Mouse (Mus musculus): Measurements from ENCODE around the gene Mybl2.
"Not testable (repeated sequence)": the region's sequence is repeated elsewhere in the genome, so short reads cannot be mapped to it uniquely, and the experiment has no call there.

Mybl2 gene

DNA sequence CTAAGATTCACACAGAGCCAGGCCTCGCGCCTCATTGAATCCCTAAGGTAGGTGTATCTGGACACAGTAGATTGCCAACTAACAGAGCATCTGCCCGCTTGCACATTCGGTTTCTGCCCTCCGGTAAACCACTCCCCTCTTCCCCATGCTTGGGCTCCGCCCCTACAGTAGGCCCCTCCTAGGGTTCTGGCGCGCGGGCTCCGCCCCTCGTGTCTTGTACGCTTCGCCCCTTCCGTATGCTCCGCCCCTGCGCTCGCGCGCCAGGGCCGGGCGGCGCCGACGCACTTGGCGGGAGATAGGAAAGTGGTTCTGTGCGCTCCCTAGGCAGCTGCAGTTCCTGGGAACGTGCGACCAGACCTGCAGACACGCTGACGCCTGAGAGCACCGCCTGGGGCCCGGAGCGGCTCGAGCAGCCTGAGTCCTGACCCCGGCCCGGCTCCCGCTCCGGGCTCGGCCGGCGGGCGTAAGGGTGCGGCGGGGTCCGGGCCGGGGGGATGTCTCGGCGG is at the start of gene Mybl2:
Gene Mybl2 (plus strand): TSS at position 353 of the 506 bp plus-strand sequence.
- DNase-seq, result peak; percentile 94 to 96

DNA sequence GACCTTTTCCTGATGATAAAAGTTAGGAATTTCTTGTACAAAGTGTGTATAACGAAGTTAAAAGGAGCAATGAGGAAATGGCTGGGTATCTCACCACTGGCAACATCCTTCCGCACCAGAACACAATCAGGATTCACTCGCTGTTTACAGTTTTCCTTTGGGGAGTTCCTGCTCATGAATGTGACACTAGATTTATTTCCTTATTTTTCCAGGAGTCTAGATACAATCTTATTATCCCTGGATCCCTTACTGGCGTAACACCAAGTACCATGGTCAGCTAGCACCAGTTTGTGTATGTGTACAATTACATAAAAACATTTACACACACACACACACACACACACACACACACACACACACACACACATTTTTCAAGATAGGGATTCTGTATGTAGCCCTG is 47.2 kb upstream of the Mybl2 start:
- no peak for DNase-seq

DNA sequence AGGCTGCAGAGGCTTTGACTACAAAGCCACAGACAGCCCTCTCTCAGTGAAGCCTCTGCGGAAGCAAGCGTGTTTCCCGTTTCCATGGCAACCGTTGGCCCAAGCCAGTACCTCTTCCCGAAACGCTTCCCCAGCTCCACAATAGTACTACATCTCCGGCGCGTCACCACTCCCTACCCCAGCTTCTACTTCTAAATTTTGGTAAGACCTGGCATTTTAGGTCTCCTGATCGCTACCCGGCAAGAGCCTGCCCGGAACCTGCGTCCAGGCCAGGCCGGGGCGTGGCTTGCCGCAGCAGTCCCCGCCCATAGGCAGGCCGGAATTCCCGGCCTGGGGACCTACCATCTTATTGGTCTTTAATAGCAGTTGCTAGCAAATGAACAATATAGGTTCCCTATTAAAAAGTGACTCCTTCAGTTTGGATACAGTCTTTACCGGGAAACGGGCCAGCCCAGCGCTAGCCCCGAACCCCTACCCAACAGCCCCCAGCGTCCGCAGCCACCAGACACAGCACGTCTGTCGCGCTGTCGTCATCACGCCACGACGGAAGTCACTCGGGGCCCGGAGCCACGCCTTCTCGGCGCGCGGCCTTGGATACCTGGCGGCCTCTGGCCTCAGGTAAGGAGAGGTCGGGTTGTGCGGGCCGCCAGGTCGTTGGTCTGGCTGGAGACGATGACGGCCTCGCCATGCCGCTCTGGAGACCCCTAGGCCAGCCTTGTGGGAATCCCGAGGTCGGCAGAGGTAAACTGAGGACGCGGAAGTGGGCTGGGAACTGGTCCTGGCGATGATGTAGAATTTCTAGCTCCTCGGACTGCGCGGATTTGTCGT is 37.4 kb upstream of the Mybl2 start, which contains the start of gene Ift52:
Gene Ift52 (plus strand): TSS at position 439 of the 828 bp plus-strand sequence.
- peak; percentile 96 for DNase-seq

DNA sequence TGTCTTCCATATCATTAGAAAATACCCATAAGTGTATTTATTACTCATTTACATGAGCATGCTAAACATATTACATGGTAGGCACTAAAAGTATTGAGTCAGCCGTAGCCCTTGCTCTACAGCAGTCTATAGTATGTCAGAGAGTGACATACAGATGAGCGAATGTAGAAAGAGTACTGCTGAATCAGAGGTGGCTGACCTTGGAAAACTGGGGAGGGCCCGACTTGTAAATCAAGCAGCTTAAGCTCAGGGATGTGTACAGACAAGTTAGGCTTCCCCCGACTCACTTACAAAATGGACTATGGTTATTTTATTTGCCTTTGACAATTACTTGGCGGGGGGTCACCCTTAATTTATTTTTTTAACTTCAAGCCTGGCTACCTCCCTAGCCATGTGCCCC is 23.2 kb upstream of the Mybl2 start:
- DNase-seq, result no peak

DNA sequence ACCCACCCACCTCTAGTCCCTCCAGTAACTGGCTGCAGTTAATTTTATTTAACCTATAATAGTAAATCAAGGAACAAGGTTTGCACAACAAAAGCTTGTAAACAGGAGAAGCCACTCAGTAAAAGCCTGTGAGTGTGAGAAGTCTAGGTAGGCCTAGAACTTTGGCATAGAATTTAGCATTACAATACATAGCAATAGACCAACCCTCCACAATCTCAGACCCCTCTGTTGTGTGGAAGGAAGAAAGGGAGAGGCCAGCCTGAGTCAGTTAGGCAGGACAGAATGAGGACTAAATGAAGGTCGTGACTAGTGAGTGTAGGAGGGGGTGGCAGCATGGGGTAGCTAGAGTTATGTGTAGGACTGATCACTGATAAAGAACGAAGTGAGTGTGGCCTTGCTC is 22.7 kb upstream of the Mybl2 start:
- no peak for DNase-seq

DNA sequence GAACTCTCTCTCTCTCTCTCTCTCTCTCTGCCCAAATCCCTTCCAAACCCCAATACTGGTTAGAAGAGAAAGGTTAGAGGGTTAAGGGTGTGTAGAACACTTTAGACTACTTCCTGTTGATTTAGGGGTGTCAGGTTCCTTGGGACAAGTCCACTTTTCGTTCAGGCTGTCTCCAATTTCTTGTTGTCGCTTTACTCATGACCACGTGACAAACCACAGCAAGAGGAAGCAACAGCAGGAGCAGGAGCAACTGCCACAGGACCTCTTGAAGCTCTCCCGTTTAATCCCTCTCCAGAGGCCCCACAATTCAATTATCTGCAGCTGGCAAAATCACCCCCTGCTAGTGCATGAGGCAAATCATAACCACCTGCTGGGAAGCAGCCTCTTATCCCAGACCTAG is 21.9 kb upstream of the Mybl2 start:
- DNase-seq, result no peak

DNA sequence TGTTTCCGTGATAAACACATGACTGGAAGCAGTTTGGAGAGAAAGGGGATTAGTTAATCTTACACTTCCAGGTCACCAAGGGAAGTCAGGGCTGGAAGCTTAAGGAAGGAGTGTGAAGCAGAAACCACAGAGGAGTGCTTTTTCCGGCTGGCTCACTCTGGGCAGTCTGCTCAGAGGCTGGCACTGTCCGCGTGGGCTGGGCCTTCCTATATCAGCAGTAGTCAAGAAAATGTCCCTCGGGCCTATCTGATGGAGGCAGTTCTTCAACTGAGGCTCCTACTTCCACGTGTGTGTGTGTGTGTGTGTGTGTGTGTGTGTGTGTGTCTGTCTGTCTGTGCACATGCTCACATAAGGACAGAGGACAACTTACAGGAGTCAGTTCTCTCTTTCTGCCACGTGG is 14.5 kb upstream of the Mybl2 start:
- DNase-seq, result no peak

DNA sequence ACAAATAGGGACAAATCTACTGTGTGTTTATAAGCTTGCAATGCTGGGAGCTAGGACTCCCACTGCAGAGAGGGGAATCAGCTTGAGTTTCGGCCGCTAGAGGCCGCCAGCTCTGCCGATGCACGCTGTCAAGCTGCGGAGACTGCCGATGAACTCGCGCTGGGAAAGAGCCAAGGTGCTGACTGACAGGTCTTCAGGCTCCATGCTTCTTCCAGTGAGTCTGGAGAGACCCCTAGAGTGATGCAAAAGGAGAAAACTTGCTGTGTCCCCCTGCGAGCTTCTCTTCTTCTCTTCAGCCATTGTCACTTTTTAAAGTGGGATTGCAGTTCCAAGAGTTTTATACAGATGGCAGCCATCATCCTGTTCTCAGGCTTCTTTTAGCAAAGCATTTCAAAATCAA is 6.4 kb upstream of the Mybl2 start:
- peak; percentile 86 to 88 for DNase-seq

DNA sequence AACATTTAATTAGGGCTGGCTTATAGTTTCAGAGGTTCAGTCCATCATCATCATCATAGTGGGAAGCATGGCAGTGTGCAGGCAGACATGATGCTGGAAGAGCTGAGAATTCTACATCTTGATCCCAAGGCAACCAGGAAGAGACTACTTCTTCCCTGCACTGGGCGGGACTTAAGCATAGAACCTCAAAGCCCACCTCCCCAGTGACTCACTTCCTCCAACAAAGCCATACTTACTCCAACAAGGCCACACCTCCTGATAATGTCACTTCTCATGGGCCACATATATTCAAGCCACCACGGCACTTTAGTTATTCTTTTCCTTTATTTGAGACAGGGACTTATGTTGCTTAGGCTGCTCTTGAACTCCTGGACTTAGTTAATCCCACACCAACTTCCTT is 5.4 kb upstream of the Mybl2 start:
- no peak for DNase-seq

DNA sequence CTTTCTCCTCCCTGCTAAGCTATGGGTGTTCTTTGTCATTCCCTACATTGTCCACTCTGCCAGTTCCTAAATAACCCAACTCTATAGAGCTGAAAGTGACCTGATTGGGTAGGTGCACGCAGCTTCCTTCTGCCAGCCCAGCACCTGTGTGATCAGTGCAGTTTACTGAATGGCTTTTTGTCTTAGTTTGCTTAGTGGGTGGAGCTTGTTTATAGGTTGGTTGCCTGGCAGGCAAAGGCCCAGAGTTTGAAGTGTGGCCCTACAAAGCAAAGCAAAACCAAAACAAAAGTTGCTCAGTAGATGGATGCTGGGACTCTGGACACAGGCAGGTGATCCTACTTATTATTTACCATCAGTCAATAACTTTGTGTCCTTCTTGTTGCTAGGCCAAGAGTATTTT is 2.8 kb upstream of the Mybl2 start:
- no peak for DNase-seq

DNA sequence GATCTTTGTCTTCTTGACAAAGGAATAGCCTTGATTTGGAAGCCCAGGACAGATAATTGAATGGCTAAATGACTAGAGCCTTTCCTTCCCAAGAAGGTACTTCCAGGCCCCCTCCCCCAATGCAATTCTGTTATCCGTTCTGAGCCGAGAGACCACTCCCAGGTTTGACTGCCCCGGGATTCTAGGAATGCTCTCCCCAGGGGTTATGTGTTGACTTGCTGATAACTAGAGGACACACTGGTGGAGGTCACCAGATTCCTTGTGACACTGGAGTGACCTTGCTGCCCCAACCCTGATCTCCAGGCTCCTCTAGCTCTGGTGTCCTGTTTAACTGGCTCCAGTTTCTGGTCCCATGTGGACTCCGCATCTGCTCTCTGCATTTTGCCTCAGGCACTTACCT is 2.4 kb upstream of the Mybl2 start:
- DNase-seq, result no peak

DNA sequence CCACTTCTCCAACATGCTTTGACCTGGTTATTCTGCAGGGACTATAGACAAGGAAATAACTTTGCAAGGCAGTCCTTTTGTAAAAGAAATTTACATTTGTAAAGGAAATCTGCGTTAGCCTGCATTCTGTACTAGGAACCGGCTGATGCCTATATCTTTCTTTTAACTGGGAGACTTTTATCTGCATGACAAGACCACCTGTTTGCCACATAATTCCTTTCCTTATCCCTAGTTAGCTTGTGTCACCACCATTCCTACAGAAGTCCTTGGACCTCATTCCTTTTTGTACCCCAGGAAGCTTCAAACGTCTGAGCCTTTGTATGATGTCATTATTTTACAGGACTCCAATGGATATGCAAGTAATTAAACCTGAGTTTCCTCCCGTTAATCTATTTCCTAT is 1.7 kb upstream of the Mybl2 start:
- DNase-seq, result no peak

DNA sequence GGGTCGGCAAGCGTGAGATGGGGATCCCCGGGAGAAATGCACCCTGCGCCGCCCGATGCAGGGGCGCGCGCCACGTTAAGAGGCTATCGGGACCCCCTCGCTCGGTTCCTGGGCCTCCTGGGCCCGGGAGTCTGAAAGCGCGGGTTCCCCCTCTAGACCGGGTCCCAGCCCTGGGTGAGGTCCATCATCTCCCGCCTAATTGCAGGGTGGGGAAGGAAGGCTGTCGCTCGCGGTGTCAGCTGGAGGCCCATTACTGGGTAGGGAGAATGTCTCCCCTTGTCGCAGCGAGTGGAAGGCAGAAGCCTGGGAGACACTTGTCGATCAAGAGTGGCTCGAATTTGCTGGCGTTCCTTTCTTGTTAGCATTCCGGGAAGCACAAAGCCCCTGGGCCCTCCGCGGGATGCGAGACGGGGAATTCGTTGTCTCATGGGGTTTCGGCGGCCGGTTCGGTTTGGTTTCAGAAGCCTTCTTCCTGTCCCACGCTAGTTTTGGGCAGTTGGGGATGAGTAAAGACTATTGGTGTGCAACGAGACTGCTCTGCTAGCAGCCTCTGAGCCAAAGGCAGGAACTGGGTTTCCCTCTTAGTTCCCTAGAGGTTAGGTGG is 506 bp downstream of the Mybl2 start:
- DNase-seq, result peak in 1 of 2 experiments; percentile 13

DNA sequence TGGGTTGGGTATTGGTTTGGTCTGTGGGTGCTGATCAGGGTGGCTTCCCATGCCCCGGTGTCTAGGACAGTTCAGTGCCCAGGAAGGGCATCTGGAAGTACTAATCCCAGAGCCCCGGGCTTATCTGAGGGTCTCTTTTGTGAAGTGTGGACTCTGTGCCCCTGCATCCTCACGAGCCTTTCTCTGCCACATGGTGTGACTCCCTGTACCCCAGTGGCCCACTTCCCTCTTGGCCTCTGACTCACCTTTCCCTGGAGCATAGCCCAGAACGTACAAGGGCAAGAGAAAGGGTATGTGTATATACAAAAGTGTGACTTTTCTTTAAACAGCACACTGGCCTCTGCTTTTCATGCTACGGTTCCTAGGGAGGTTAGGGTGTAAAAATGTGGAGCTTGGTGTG is 1.2 kb downstream of the Mybl2 start:
- no peak for DNase-seq

DNA sequence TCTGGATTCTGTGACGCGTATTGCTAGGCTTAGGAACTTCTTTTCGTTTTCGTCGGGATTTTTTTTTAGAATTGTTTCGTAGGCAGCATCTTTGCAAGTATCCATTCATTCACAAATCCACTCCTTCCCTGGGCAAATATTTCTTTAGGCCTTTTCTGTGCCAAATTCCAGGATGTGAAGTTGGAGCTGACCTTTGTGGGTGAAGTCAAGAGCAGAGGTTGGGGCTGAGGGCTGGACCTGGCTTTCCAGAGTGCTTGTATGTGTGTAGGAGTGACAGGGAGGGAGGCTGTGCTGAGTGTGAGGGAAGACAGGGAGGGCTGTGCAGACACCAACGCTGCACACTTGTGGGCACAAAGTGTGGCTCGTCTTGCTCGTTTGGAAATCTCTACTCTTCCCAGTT is 2.1 kb downstream of the Mybl2 start:
- no peak for DNase-seq

DNA sequence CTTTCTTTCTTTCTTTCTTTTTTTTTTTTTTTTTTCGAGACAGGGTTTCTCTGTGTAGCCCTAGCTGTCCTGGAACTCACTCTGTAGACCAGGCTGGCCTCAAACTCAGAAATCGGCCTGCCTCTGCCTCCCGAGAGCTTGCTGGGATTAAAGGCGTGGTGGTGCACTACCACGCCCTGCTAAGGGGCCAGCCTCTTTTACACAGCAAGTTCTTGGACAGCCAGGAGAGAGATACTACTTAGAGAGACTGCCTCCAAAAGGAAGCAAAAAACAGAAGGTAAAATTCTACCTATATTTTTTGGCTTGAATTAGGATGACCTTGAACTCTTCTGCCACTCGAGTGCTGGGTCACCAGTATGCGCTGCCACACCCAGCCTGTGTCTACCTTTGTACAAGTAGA is 4.5 kb downstream of the Mybl2 start:
- not testable (repeated sequence) for DNase-seq

DNA sequence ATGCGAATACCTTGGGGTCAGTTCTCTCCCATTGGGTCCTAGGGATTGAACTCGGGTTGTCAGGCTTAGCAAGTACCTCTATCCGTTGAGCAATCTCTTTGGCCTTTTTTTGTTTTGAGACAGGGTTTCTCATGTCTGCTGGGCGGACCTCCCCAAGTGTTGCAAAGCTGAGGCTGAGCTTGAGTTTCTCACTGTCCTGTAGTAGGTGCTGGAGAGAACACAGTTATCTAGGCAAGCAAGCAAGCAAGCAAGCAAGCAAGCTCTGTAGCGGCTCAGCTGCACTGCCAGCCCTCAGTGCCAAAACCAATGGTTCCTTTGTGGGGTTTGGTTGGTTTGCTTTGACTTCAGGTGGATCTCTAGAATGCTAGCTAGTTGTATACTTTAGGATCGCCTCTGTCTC is 6.1 kb downstream of the Mybl2 start:
- DNase-seq, result no peak

DNA sequence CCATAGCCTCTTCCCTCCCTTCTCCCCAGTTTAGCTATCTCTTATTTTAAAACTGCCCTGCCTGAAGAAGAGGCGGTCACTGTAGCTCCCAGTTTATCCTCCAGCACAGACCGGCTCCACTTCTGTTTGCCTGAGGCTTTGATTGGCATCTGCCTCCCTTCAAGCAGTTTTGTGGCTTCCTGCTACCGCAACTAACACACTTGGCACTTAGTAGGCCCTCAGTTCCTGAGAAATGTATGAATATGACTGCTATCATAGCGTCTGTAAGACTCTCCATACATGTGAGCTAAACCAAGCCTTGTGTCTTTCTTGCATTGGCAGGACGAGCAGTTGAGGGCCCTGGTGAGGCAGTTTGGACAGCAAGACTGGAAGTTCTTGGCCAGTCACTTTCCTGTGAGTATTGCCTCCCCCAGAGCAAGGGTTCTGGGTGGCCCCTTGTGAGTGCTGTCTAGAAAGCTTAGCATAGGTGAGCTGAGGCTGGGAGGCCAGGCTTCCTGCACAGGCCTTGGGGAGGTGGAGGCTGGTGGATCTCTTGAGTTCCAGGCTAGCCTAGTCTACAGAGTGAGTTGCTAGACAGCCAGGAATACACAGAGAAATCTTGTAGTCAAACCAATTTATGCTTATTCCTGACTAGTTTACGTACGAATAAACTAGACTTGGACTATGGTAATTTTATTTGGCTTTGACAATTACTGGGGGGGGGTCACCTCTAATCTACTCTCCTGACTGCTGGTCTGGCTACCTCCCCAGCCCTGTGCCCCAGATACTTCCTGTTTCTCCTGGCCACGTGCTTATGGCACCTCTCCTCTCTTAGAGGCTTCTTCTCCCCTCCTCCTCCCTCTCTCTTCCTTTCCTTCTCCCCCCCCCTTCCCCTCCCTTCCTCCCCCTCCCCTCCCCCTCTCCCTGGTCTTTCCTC is 7.0 kb downstream of the Mybl2 start:
- DNase-seq, result no peak

DNA sequence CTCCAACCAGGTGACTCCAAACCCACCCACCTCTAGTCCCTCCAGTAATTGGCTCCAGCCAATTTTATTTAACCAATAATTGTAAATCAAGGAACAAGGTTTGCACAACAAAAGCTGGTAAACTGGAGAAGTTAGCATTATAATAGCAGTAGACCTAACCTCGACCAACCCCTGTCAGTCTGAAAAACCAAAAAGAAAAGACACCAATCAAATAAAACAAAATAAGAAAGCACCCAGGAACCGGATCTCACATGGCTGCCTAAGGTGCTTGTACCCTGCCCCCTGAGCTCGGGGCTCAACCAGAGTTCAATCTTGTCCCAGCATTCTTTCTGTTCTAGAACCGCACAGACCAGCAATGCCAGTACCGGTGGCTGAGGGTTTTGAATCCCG is 7.6 kb downstream of the Mybl2 start:
- DNase-seq, result no peak

DNA sequence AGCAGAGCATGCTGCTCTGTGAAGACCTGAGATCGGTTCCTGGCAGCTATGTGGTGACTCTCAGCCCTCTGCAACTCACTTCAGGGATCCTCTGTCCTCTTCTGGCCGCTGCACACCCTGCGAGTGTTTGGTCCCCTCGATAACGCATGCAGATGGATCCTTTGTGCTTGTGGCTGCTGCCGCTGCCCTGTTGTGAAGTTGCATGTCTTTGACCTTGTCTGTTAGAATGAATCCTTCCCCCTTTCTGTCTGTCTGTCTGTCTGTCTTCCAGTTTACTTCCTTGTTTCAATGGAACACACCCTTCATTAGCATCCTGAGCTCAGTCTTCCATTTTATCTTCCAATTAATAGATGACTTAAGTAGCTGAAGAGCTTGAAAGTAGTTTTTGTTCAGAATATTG is 11.8 kb downstream of the Mybl2 start:
- no peak for DNase-seq

DNA sequence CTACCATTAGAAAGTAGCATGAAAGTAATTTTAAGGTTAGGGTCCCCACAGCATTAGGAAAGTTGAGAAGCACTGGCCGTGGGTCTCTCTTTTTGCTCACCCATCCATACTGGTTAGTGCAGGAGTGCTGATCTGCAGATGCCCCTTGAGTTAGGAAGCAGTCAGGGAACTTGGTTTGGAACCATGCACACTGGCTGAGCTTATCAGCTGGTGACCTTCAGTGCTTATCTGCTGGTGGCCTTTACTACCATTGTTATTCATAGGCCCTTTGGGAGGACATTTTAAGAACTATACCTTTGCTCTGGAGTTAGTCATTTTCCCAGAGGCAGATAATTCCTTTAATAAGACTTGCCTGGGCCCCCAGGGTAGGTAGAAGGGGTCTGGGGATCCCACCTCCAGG is 12.7 kb downstream of the Mybl2 start:
- no peak for DNase-seq

DNA sequence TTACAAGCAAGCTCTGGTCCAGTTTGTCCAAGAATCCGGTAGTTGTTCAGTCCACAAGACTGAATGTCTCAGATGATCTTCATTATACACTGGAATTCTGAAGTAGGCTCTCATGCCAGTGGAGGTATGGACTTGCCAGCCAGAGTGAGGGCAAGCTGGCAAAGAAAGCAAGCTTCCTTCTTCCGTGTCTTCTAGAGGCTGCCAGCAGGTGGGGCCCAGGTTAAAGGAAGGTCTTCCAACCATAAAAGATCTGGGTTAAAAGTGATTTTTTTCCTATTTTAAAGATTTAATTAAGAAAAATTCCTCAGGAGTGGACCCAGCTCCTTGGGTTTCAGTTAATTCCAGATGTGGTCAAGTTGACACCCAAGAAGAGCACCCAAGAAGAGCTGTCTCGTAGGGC is 15.7 kb downstream of the Mybl2 start:
- DNase-seq, result peak in 1 of 2 experiments; percentile 16

DNA sequence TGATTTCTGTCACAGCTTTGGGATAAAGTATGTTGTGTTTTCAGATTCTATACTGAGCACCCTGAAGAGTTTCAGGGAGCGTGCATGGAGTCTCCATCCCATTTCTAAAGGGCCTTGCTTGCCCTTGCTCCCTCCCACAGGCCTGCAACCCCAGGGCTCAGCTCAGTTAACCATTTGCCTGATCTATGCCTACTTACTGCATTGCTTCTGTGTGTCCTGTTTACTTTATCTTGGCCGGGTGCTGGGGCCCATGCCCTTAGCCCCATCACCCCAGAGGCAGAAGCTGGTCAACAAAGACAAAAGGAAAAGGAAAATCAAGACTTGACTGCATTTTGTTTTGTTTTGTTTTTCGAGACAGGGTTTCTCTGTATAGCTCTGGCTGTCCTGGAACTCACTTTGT is 17.1 kb downstream of the Mybl2 start:
- no peak for DNase-seq

Measured in kidney, postnatal 4 days (tissue).